Mouse (Mus musculus) neural tube, embryonic 14.5 days (tissue): ENCODE data around the gene Arih2. TPM values are rescaled to one million over a fixed set of nuclear protein-coding genes. Genes with fewer than 3 reads are reported as not detected.

Source experiments
- ATAC-seq: fragments of 200-750 bp; cut with Nextera tagmentation; 2 replicates; pipeline ENCODE4 v1.8.0; 2017; ENCODE audit warnings: low read depth, mild to moderate bottlenecking, moderate TSS enrichment, moderate library complexity
- H3K27ac ChIP-seq: fragments of 300-500 bp; sonication (generic); 2 replicates; pipeline ENCODE4 v1.5.1; 2014; ENCODE audit warnings: low read depth, mild to moderate bottlenecking, control low read depth, low read length, moderate library complexity, mixed read lengths
- H3K27me3 ChIP-seq: fragments of 300-500 bp; sonication (generic); 2 replicates; pipeline ENCODE4 v1.6.1; 2014; ENCODE audit warnings: low read length; ENCODE audit not compliant: control insufficient read depth, insufficient read depth
- H3K36me3 ChIP-seq: fragments of 300-500 bp; sonication (generic); 2 replicates; pipeline ENCODE4 v1.6.1; 2014; ENCODE audit warnings: low read length, mixed read lengths; ENCODE audit not compliant: control insufficient read depth, insufficient read depth
- H3K4me1 ChIP-seq: fragments of 300-500 bp; sonication (generic); 2 replicates; pipeline ENCODE4 v1.6.1; 2014; ENCODE audit warnings: low read length; ENCODE audit not compliant: control insufficient read depth, insufficient read depth
- H3K4me2 ChIP-seq: fragments of 300-500 bp; sonication (generic); 2 replicates; pipeline ENCODE4 v1.6.1; 2014; ENCODE audit warnings: mild to moderate bottlenecking, low read depth, low read length, control low read depth
- H3K4me3 ChIP-seq: fragments of 300-500 bp; sonication (generic); 2 replicates; pipeline ENCODE4 v1.5.1; 2014; ENCODE audit warnings: low read depth, low read length, control low read depth, mixed read lengths
- H3K9ac ChIP-seq: fragments of 300-500 bp; sonication (generic); replicated peaks from 2 replicates; pipeline ENCODE4 v1.6.1; 2014; ENCODE audit warnings: low read depth, mild to moderate bottlenecking, control low read depth, low read length, mixed read lengths
- H3K9me3 ChIP-seq: fragments of 300-500 bp; sonication (generic); 2 replicates; pipeline ENCODE4 v1.6.1; 2016; ENCODE audit warnings: low read length; ENCODE audit not compliant: control insufficient read depth
- WGBS: fragments of 180-500 bp; shearing (Covaris S2); extraction: QIAGEN DNeasy Blood & Tissue Kit; methylation state at CpG from one replicate; pipeline ENCODE4 v1.1.7; 2014; 5-methylcytosine and 5-hydroxymethylcytosine counted together
- polyA plus RNA-seq: library from polyadenylated mRNA; unstranded; fragments of >200 nt; fragmentation: Nextera tagmentation; extraction: Ambion mirVana; gene quantifications from 2 replicates; pipeline ENCODE4 v1.2.1, GENCODE M21; 2014

Arih2 gene
- polyA plus RNA-seq: 37.7 and 45.2 TPM in 2 replicates

- H3K4me3 ChIP-seq: peak within 1 kb of the TSS; percentile 100
- H3K9me3 ChIP-seq: no peaks in the 10 kb centered on the region
- ATAC-seq: peak; percentile 98
- under 1% methylated on average over 108 of the region's 112 CpGs for WGBS
- H3K27ac ChIP-seq: peak within 1 kb of the TSS; percentile 86
- H3K9ac ChIP-seq: peak within 1 kb of the TSS; percentile 87
- no peaks in the 10 kb centered on the region for H3K27me3 ChIP-seq
- H3K36me3 ChIP-seq: no peaks in the 10 kb centered on the region
- peaks cover 11% of the 10 kb centered on the region for H3K4me1 ChIP-seq
- H3K4me2 ChIP-seq: peak within 1 kb of the TSS; percentile 88
Observed at GRCm38 (mm10) chr9:108648611-108649560, at the start of gene Arih2. Arih2 (minus strand) TSS chr9:108649386.

GRCm38 (mm10) chr9:108694533-108694932 lies 45.3 kb upstream of the Arih2 start:
- Histone ChIP-seq H3K9ac (no peak overlapping the region), H3K4me2 (peak overlapping the region; percentile 94; the same call in 1 of the 2 replicates), H3K9me3 (no peaks in the 10 kb centered on the region), H3K4me3 (no peak overlapping the region), H3K27ac (no peak overlapping the region), H3K36me3 (no peaks in the 10 kb centered on the region), H3K27me3 (no peaks in the 10 kb centered on the region), H3K4me1 (peaks cover 25% of the 10 kb centered on the region)
- ATAC-seq: no peak
- 89% methylated on average over 1 of the region's 1 CpGs for WGBS

- peaks cover 25% of the 10 kb centered on the region for H3K4me1 ChIP-seq
- no peaks in the 10 kb centered on the region for H3K9me3 ChIP-seq
- no peaks in the 10 kb centered on the region for H3K36me3 ChIP-seq
- WGBS: 56% methylated on average over 4 of the region's 4 CpGs
- ATAC-seq: no peak
- no peak overlapping the region for H3K9ac ChIP-seq
- no peaks in the 10 kb centered on the region for H3K27me3 ChIP-seq
- peak overlapping the region; percentile 7; the same call in 1 of the 2 replicates for H3K4me3 ChIP-seq
- no peak overlapping the region for H3K27ac ChIP-seq
- H3K4me2 ChIP-seq: peak overlapping the region; percentile 94
Observed at GRCm38 (mm10) chr9:108693946-108694345, 44.8 kb upstream of the Arih2 start.

GRCm38 (mm10) chr9:108692226-108693041 lies 43.2 kb upstream of the Arih2 start:
- no peaks in the 10 kb centered on the region for H3K36me3 ChIP-seq
- H3K4me3 ChIP-seq: peak overlapping the region; percentile 82
- WGBS: under 1% methylated on average over 80 of the region's 92 CpGs
- H3K9ac ChIP-seq: peak overlapping the region; percentile 86
- peak; percentile 79 for ATAC-seq
- peak overlapping the region; percentile 94 for H3K4me2 ChIP-seq
- H3K9me3 ChIP-seq: no peaks in the 10 kb centered on the region
- H3K4me1 ChIP-seq: peaks cover 25% of the 10 kb centered on the region
- peak overlapping the region; percentile 81 for H3K27ac ChIP-seq
- H3K27me3 ChIP-seq: no peaks in the 10 kb centered on the region

GRCm38 (mm10) chr9:108691846-108692225 lies 42.6 kb upstream of the Arih2 start:
- no peaks in the 10 kb centered on the region for H3K9me3 ChIP-seq
- peak overlapping the region; percentile 94 for H3K4me2 ChIP-seq
- no peaks in the 10 kb centered on the region for H3K27me3 ChIP-seq
- H3K27ac ChIP-seq: peak overlapping the region; percentile 81
- WGBS: under 1% methylated on average over 35 of the region's 42 CpGs
- peaks cover 25% of the 10 kb centered on the region for H3K4me1 ChIP-seq
- ATAC-seq: peak; percentile 88
- no peaks in the 10 kb centered on the region for H3K36me3 ChIP-seq
- peak overlapping the region; percentile 82 for H3K4me3 ChIP-seq
- H3K9ac ChIP-seq: peak overlapping the region; percentile 86

- Histone ChIP-seq H3K4me1 (peaks cover 28% of the 10 kb centered on the region), H3K4me2 (peak overlapping the region; percentile 94), H3K36me3 (no peaks in the 10 kb centered on the region), H3K9ac (peak overlapping the region; percentile 86), H3K9me3 (no peaks in the 10 kb centered on the region), H3K27me3 (no peaks in the 10 kb centered on the region), H3K4me3 (peak overlapping the region; percentile 82), H3K27ac (peak overlapping the region; percentile 81)
- WGBS: 77% methylated on average over 8 of the region's 8 CpGs
- no peak for ATAC-seq
Observed at GRCm38 (mm10) chr9:108691371-108691770, 42.2 kb upstream of the Arih2 start.

- Histone ChIP-seq H3K4me2 (no peak overlapping the region), H3K9ac (no peak overlapping the region), H3K9me3 (no peaks in the 10 kb centered on the region), H3K36me3 (no peaks in the 10 kb centered on the region), H3K27me3 (no peaks in the 10 kb centered on the region), H3K4me3 (no peak overlapping the region), H3K4me1 (peaks cover 30% of the 10 kb centered on the region), H3K27ac (no peak overlapping the region)
- 83% methylated on average over 6 of the region's 6 CpGs for WGBS
- no peak for ATAC-seq
Observed at GRCm38 (mm10) chr9:108690914-108691313, 41.7 kb upstream of the Arih2 start.

- Histone ChIP-seq H3K36me3 (no peaks in the 10 kb centered on the region), H3K9me3 (no peaks in the 10 kb centered on the region), H3K4me2 (no peak overlapping the region), H3K27ac (no peak overlapping the region), H3K4me1 (peaks cover 30% of the 10 kb centered on the region), H3K4me3 (no peak overlapping the region), H3K27me3 (no peaks in the 10 kb centered on the region), H3K9ac (no peak overlapping the region)
- 89% methylated on average over 1 of the region's 1 CpGs for WGBS
- no peak for ATAC-seq
Observed at GRCm38 (mm10) chr9:108689993-108690392, 40.8 kb upstream of the Arih2 start.
